Comparison of ENCODE assay signal across 15 mouse cellular contexts in genomic region chr7:13355943-13356342, GRCm38 (mm10). TPM values are rescaled to one million over a fixed set of nuclear protein-coding genes. Genes with fewer than 3 reads are reported as not detected.
DNase-seq lines count a peak whose midpoint lies in the region.
"Had no signal": no experiment of that assay in that cellular context is flagged by ENCODE, and none has a peak within 500 bp of the region (broad histone marks: within the 10 kb centered on the region; RNA-seq: fewer than 3 reads in every experiment).

No protein-coding gene starts in this region.

- peak; percentile 4 for DNase-seq in layer of hippocampus, adult 9-11 months
- DNase-seq in layer of hippocampus, adult 8-10 months (ENCODE audit: low spot score in 2 of 2): no peak
- peak; percentile 59 for DNase-seq in left cerebral cortex, adult 18-20 months (ENCODE audit: low spot score in 2 of 2)
- peak; percentile 68 for DNase-seq in right cerebral cortex, adult 18-20 months
- DNase-seq in right cerebral cortex, postnatal 4 days: peak; percentile 5
- no peak for DNase-seq in kidney, postnatal 36 days
- DNase-seq in urinary bladder, postnatal 4 days (ENCODE audit: low spot score in 2 of 2): no peak
- DNase-seq in gastrocnemius, postnatal 25 days: no peak
- DNase-seq: cerebellum, adult 8-10 months; cerebellum, postnatal 36 days; gastrocnemius, adult 2 months; kidney, postnatal 25 days; lung, embryonic 14.5 days had no signal

RNA-seq across cellular contexts. Expression of gene Pla2g4c, which starts 31.5 kb away (rescaled TPM):
- total RNA-seq in layer of hippocampus, adult 8-10 months (2022): under 1 TPM; 0.12 to 0.32 (median 0.15) TPM
- total RNA-seq in left cerebral cortex, adult 18-20 months (2021): under 1 TPM; 0.45 to 0.49 TPM
- under 1 TPM in 1 of 2 experiments, not detected in 1; 0.08 TPM for total RNA-seq in gastrocnemius, postnatal 25 days (2021)

RNA-seq across cellular contexts. Expression of gene Cabp5, which starts 42.0 kb away (rescaled TPM):
- under 1 TPM in 3 of 4 experiments, not detected in 1; 0.35 to 0.80 (median 0.80) TPM for total RNA-seq in layer of hippocampus, adult 8-10 months (2022)
- total RNA-seq in left cerebral cortex, adult 18-20 months (2021): under 1 TPM; 0.30 to 0.46 TPM
- total RNA-seq in gastrocnemius, postnatal 25 days (2021): not detected
- total RNA-seq: adrenal gland, adult 18-20 months; gastrocnemius, adult 2 months; hematopoietic stem cell, adult 5-6 weeks had no signal

Comparison
In these comparisons a context has a peak if more than half of its experiments do, and no peak if none do; other contexts are left out.
1. DNase-seq: peak in layer of hippocampus, adult 9-11 months (single experiment), left cerebral cortex, adult 18-20 months (2 of 2), right cerebral cortex, adult 18-20 months (single experiment) and right cerebral cortex, postnatal 4 days (single experiment); none in layer of hippocampus, adult 8-10 months (0 of 2), kidney, postnatal 36 days (0 of 2), urinary bladder, postnatal 4 days (0 of 2) and gastrocnemius, postnatal 25 days (single experiment).